Mouse (Mus musculus): ENCODE data around the gene Rfc2. TPM values are rescaled to one million over a fixed set of nuclear protein-coding genes. Genes with fewer than 3 reads are reported as not detected.
"Not testable (repeated sequence)": the region's sequence is repeated elsewhere in the genome, so short reads cannot be mapped to it uniquely, and the experiment has no call there.

The Rfc2 gene
- polyA plus RNA-seq, 1 experiment from 2014 or later = 256 TPM

GRCm38 (mm10) chr5:134644643-134645118 is 63.5 kb downstream of the Rfc2 start:
- Histone ChIP-seq H3K27ac (ENCODE audit: low read depth, low read length) (no peak overlapping the region), H3K9ac (ENCODE audit: low read length) (no peak overlapping the region), H3K4me1 (ENCODE audit: control insufficient read depth, insufficient read depth, low read length) (no peaks in the 10 kb centered on the region), H3K36me3 (ENCODE audit: control insufficient read depth, insufficient read depth, low read length) (no peaks in the 10 kb centered on the region), H3K4me2 (ENCODE audit: low read length) (no peak overlapping the region), H3K9me3 (replicated peaks; ENCODE audit: control insufficient read depth, low read length) (no peaks in the 10 kb centered on the region), H3K27me3 (replicated peaks; ENCODE audit: control insufficient read depth, insufficient read depth, low read length) (no peaks in the 10 kb centered on the region), H3K4me3 (ENCODE audit: low read depth, low read length) (no peak overlapping the region)
- DNase-seq (ENCODE audit: low spot score) (peak; percentile 18), ATAC-seq (no peak)
- WGBS = 79% methylated on average over 8 of the region's 8 CpGs

GRCm38 (mm10) chr5:134646461-134646860 is 65.3 kb downstream of the Rfc2 start:
- ATAC-seq (no peak), DNase-seq (ENCODE audit: low spot score) (no peak)
- no peak overlapping the region for H3K4me2 ChIP-seq (ENCODE audit: low read length)
- H3K4me3 ChIP-seq (ENCODE audit: low read depth, low read length) = no peak overlapping the region
- no peaks in the 10 kb centered on the region for H3K27me3 ChIP-seq (replicated peaks; ENCODE audit: control insufficient read depth, insufficient read depth, low read length)
- no peak overlapping the region for H3K27ac ChIP-seq (ENCODE audit: low read depth, low read length)
- no peaks in the 10 kb centered on the region for H3K9me3 ChIP-seq (replicated peaks; ENCODE audit: control insufficient read depth, low read length)
- no peak overlapping the region for H3K9ac ChIP-seq (ENCODE audit: low read length)
- WGBS = 73% methylated on average over 4 of the region's 4 CpGs
- H3K4me1 ChIP-seq (ENCODE audit: control insufficient read depth, insufficient read depth, low read length) = no peaks in the 10 kb centered on the region
- H3K36me3 ChIP-seq (ENCODE audit: control insufficient read depth, insufficient read depth, low read length) = no peaks in the 10 kb centered on the region

- WGBS = 92% methylated on average over 2 of the region's 2 CpGs
Observed at GRCm38 (mm10) chr5:134647394-134647793, 66.2 kb downstream of the Rfc2 start.

GRCm38 (mm10) chr5:134648976-134649375 is 67.8 kb downstream of the Rfc2 start:
- not testable (repeated sequence) for H3K36me3 ChIP-seq (ENCODE audit: control insufficient read depth, insufficient read depth, low read length); H3K4me3 ChIP-seq (ENCODE audit: low read depth, low read length); H3K4me1 ChIP-seq (ENCODE audit: control insufficient read depth, insufficient read depth, low read length); H3K27ac ChIP-seq (ENCODE audit: low read depth, low read length); H3K9me3 ChIP-seq (replicated peaks; ENCODE audit: control insufficient read depth, low read length); H3K27me3 ChIP-seq (replicated peaks; ENCODE audit: control insufficient read depth, insufficient read depth, low read length); DNase-seq (ENCODE audit: low spot score); H3K9ac ChIP-seq (ENCODE audit: low read length); H3K4me2 ChIP-seq (ENCODE audit: low read length); ATAC-seq
- 86% methylated on average over 2 of the region's 4 CpGs for WGBS

More at GRCm38 (mm10) chr5:134647394-134647793, 66.2 kb downstream of the Rfc2 start:
- no peak for ATAC-seq
- Histone ChIP-seq H3K27ac (ENCODE audit: low read depth, low read length) (no peak overlapping the region), H3K9ac (ENCODE audit: low read length) (no peak overlapping the region), H3K27me3 (replicated peaks; ENCODE audit: control insufficient read depth, insufficient read depth, low read length) (no peaks in the 10 kb centered on the region), H3K36me3 (ENCODE audit: control insufficient read depth, insufficient read depth, low read length) (no peaks in the 10 kb centered on the region), H3K4me2 (ENCODE audit: low read length) (no peak overlapping the region), H3K4me3 (ENCODE audit: low read depth, low read length) (no peak overlapping the region), H3K4me1 (ENCODE audit: control insufficient read depth, insufficient read depth, low read length) (no peaks in the 10 kb centered on the region), H3K9me3 (replicated peaks; ENCODE audit: control insufficient read depth, low read length) (no peaks in the 10 kb centered on the region)
- no peak for DNase-seq (ENCODE audit: low spot score)

- no peaks in the 10 kb centered on the region for H3K36me3 ChIP-seq (ENCODE audit: control insufficient read depth, insufficient read depth, low read length)
- H3K9ac ChIP-seq (ENCODE audit: low read length) = no peak overlapping the region
- no peaks in the 10 kb centered on the region for H3K27me3 ChIP-seq (replicated peaks; ENCODE audit: control insufficient read depth, insufficient read depth, low read length)
- WGBS = 54% methylated on average over 4 of the region's 5 CpGs
- peak; percentile 38 for DNase-seq (ENCODE audit: low spot score)
- H3K4me1 ChIP-seq (ENCODE audit: control insufficient read depth, insufficient read depth, low read length) = no peaks in the 10 kb centered on the region
- H3K4me3 ChIP-seq (ENCODE audit: low read depth, low read length) = no peak overlapping the region
- no peak for ATAC-seq
- no peaks in the 10 kb centered on the region for H3K9me3 ChIP-seq (replicated peaks; ENCODE audit: control insufficient read depth, low read length)
- H3K4me2 ChIP-seq (ENCODE audit: low read length) = no peak overlapping the region
- no peak overlapping the region for H3K27ac ChIP-seq (ENCODE audit: low read depth, low read length)
Observed at GRCm38 (mm10) chr5:134650926-134651325, 69.8 kb downstream of the Rfc2 start.

Small RNA genes lying within 50 kb of the gene (microRNA-seq; reads per million reads assigned to microRNA genes)
- gene Mir7228 = not detected

Other genes starting within 250 kb of the Rfc2 start
- gene Gtf2ird1, start 124.7 kb upstream of the Rfc2 start, polyA plus RNA-seq (2014; fragmentation: Nextera tagmentation; extraction: Ambion mirVana) = 50.9 and 60.7 TPM in 2 replicates
- 11.1 and 15.6 TPM in 2 replicates for gene Clip2, start 28.9 kb upstream of the Rfc2 start, polyA plus RNA-seq (2014; fragmentation: Nextera tagmentation; extraction: Ambion mirVana)
- 0.10 TPM in 1 of 2 replicates, not detected in the other for gene Syna, start 21.2 kb upstream of the Rfc2 start, polyA plus RNA-seq (2014; fragmentation: Nextera tagmentation; extraction: Ambion mirVana)
- 0.99 and 1.6 TPM in 2 replicates for gene Lat2, start 33.7 kb downstream of the Rfc2 start, polyA plus RNA-seq (2014; fragmentation: Nextera tagmentation; extraction: Ambion mirVana)
- 402 and 418 TPM in 2 replicates for gene Eif4h, start 58.1 kb downstream of the Rfc2 start, polyA plus RNA-seq (2014; fragmentation: Nextera tagmentation; extraction: Ambion mirVana)
- 14.0 and 16.4 TPM in 2 replicates for gene Limk1, start 107.2 kb downstream of the Rfc2 start, polyA plus RNA-seq (2014; fragmentation: Nextera tagmentation; extraction: Ambion mirVana)
- gene Eln, start 166.0 kb downstream of the Rfc2 start, polyA plus RNA-seq (2014; fragmentation: Nextera tagmentation; extraction: Ambion mirVana) = 4.1 and 6.0 TPM in 2 replicates

Data from forebrain, embryonic 14.5 days (tissue).